Mouse (Mus musculus): ENCODE measurements at regions not wholly inside any gene's neighbourhood (a gene's known extent, or its start where the extent isn't known, plus 50 kb on each side); places are given as distances from the start of the nearest gene placed in this dataset.

DNA sequence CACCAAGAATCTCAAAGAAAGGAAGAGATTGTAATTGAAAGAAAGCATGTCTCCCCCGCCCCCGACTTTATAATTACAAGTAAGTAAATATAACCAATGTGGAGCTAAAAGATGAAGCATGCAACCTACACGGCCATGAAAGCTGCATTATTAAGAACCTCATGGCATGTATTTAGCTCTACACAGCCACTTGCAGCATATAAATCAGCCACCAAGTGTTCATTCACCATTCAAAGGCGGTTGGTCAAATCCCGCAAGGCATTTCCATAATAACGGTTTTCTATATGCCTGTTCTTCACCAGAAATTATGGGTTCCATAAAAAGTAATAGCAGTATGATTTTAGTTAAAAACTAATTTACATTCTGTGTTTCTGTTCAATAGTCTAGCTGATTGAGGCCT is 221.4 kb upstream of the Lmcd1 start:
- Histone ChIP-seq H3K27me3 (ENCODE audit: control insufficient read depth, insufficient read depth, low read length) (no peaks in the 10 kb centered on the region), H3K4me1 (ENCODE audit: control insufficient read depth, insufficient read depth, insufficient read length, low read length) (no peaks in the 10 kb centered on the region), H3K4me3 (ENCODE audit: low read depth, low read length) (no peak overlapping the region), H3K36me3 (ENCODE audit: control insufficient read depth, insufficient read depth, low read length) (no peaks in the 10 kb centered on the region), H3K27ac (ENCODE audit: insufficient read depth, low read depth, low read length) (no peak overlapping the region)
- TF ChIP-seq POLR2A (IDR thresholded peaks at IDR 0.05; ENCODE audit: low read depth, low read length): no peak
- no peak for TF ChIP-seq CTCF (IDR thresholded peaks at IDR 0.05; ENCODE audit: extremely low read depth, insufficient read length, insufficient replicate concordance, low read depth, low read length)
- WGBS: 84% methylated on average over 6 of the region's 6 CpGs

DNA sequence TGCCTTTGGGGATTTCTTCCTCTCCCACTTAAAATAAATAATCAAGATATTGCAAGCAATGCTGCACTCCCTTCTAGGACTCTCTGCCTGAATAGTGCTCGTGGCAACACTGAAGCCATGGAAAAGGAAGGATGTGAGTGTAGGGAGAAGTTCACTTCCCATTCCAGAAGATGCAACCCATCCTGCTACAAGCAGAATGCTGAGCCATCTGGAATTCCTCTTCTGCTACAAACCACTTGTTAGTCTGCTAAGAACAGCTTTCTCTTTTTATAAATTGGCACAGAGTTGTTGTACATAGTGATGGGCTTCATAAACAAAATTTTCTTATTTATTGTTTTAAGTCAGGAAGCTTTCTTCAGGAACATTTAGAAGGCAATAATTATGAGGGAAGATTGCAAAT is 215.7 kb upstream of the Lmcd1 start:
- 31% methylated on average over 1 of the region's 1 CpGs for WGBS
- Histone ChIP-seq H3K4me3 (ENCODE audit: low read depth, low read length) (no peak overlapping the region), H3K27me3 (ENCODE audit: control insufficient read depth, insufficient read depth, low read length) (no peaks in the 10 kb centered on the region), H3K4me1 (ENCODE audit: control insufficient read depth, insufficient read depth, insufficient read length, low read length) (no peaks in the 10 kb centered on the region), H3K36me3 (ENCODE audit: control insufficient read depth, insufficient read depth, low read length) (no peaks in the 10 kb centered on the region), H3K27ac (ENCODE audit: insufficient read depth, low read depth, low read length) (no peak overlapping the region)
- TF ChIP-seq CTCF (IDR thresholded peaks at IDR 0.05; ENCODE audit: extremely low read depth, insufficient read length, insufficient replicate concordance, low read depth, low read length) (no peak), POLR2A (IDR thresholded peaks at IDR 0.05; ENCODE audit: low read depth, low read length) (no peak)

DNA sequence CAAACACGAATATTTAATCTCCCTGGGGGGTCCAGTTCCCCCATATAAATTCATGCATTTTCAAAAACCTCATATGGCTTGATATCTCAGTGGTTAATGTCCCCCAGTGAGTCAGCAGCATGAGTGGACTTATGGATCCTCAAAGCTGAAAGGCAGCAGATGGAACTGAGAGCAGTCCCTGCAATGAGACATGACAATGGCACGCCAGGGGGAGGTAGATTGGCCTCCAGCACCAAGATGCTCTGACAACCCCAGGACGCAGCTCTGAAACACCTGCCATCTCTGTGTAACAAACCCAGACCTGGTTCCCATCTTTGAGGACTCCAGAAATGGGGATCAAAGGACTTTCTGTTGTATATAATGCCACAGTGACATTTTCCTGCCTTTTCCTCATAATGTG is 210.6 kb upstream of the Lmcd1 start:
- no peaks in the 10 kb centered on the region for H3K36me3 ChIP-seq (ENCODE audit: control insufficient read depth, insufficient read depth, low read length)
- H3K4me1 ChIP-seq (ENCODE audit: control insufficient read depth, insufficient read depth, insufficient read length, low read length): no peaks in the 10 kb centered on the region
- no peak overlapping the region for H3K27ac ChIP-seq (ENCODE audit: insufficient read depth, low read depth, low read length)
- H3K27me3 ChIP-seq (ENCODE audit: control insufficient read depth, insufficient read depth, low read length): no peaks in the 10 kb centered on the region
- no peak overlapping the region for H3K4me3 ChIP-seq (ENCODE audit: low read depth, low read length)
- WGBS: 54% methylated on average over 3 of the region's 3 CpGs
- no peak for TF ChIP-seq POLR2A (IDR thresholded peaks at IDR 0.05; ENCODE audit: low read depth, low read length)
- TF ChIP-seq CTCF (IDR thresholded peaks at IDR 0.05; ENCODE audit: extremely low read depth, insufficient read length, insufficient replicate concordance, low read depth, low read length): no peak

DNA sequence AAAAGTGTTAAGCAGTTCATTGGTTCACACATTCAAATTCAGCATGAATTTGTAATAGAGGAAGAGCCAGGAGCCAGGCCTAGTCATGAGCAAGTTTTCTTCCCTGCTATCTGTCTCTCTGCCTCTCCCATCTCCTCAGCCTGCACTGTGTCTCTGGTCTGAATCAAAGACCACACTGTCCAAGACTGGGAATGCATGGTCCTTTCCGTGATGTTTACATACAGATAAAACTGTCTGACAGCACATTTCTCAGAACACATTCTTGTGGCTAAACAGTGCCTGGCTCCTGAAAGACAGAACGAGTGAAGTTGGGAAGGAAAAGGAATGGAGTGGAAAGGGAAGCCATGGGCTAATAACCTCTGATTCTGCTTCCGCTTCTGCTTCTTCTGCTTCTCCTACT is 183.0 kb upstream of the Lmcd1 start:
- Histone ChIP-seq H3K27me3 (ENCODE audit: control insufficient read depth, insufficient read depth, low read length) (no peaks in the 10 kb centered on the region), H3K4me3 (ENCODE audit: low read depth, low read length) (no peak overlapping the region), H3K4me1 (ENCODE audit: control insufficient read depth, insufficient read depth, insufficient read length, low read length) (no peaks in the 10 kb centered on the region), H3K36me3 (ENCODE audit: control insufficient read depth, insufficient read depth, low read length) (no peaks in the 10 kb centered on the region), H3K27ac (ENCODE audit: insufficient read depth, low read depth, low read length) (no peak overlapping the region)
- TF ChIP-seq POLR2A (IDR thresholded peaks at IDR 0.05; ENCODE audit: low read depth, low read length) (no peak), CTCF (IDR thresholded peaks at IDR 0.05; ENCODE audit: extremely low read depth, insufficient read length, insufficient replicate concordance, low read depth, low read length) (no peak)
- WGBS: 60% methylated on average over 3 of the region's 3 CpGs

DNA sequence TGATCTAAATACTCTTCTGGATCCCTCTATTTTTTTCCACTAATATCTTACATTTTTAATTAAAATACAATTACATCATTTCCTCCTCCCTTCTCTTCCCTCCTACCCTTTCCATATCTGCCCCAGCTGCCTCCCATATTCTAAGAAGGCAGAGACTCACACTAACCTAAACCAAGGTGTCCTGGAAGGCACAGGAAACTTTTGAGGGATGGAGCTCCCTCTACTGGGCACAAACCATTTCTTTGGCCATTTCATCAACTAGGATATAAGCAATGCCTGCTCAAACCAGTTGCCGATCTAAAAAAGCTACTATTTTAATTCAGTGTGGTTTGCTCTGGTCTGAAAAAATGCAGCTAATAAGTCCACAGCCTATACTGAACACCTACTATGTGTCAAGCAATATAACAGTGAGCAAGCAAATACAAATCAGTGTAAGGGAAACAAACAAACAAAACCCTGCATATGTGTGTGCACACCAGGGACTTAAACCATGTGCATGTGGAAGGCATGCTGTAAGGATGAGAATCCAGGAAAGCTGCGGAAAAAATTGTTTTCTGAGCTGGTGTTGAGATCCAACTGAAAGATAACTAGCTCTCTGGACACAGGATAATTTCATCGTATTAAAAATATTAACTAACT is 182.3 kb upstream of the Lmcd1 start:
- Histone ChIP-seq H3K4me3 (ENCODE audit: low read depth, low read length) (no peak overlapping the region), H3K27ac (ENCODE audit: insufficient read depth, low read depth, low read length) (no peak overlapping the region), H3K36me3 (ENCODE audit: control insufficient read depth, insufficient read depth, low read length) (no peaks in the 10 kb centered on the region), H3K27me3 (ENCODE audit: control insufficient read depth, insufficient read depth, low read length) (no peaks in the 10 kb centered on the region), H3K4me1 (ENCODE audit: control insufficient read depth, insufficient read depth, insufficient read length, low read length) (no peaks in the 10 kb centered on the region)
- TF ChIP-seq CTCF (IDR thresholded peaks at IDR 0.05; ENCODE audit: extremely low read depth, insufficient read length, insufficient replicate concordance, low read depth, low read length) (no peak), POLR2A (IDR thresholded peaks at IDR 0.05; ENCODE audit: low read depth, low read length) (no peak)
- WGBS: 65% methylated on average over 3 of the region's 3 CpGs

DNA sequence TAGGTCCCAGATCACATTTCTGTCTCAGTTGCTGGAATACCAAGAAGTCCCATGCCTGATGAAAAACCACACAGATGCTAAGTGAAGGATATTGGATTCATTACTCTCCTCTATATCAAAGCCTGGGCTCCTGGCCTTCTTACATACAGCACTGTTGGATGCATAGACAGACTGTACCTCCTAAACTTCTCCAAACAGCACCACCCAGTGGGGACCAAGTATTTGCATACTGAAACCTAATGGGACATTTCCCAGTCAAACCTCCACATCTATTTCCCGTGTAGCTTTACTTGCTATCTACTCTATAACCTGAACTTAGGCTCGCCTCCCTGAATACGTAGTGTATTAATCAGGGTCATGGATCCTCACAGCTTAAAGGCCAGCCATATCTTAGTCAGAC is 180.3 kb upstream of the Lmcd1 start:
- no peak overlapping the region for H3K4me3 ChIP-seq (ENCODE audit: low read depth, low read length)
- H3K27me3 ChIP-seq (ENCODE audit: control insufficient read depth, insufficient read depth, low read length): no peaks in the 10 kb centered on the region
- H3K27ac ChIP-seq (ENCODE audit: insufficient read depth, low read depth, low read length): no peak overlapping the region
- TF ChIP-seq CTCF (IDR thresholded peaks at IDR 0.05; ENCODE audit: extremely low read depth, insufficient read length, insufficient replicate concordance, low read depth, low read length) (no peak), POLR2A (IDR thresholded peaks at IDR 0.05; ENCODE audit: low read depth, low read length) (no peak)
- no peaks in the 10 kb centered on the region for H3K36me3 ChIP-seq (ENCODE audit: control insufficient read depth, insufficient read depth, low read length)
- WGBS: 71% methylated on average over 3 of the region's 3 CpGs
- no peaks in the 10 kb centered on the region for H3K4me1 ChIP-seq (ENCODE audit: control insufficient read depth, insufficient read depth, insufficient read length, low read length)

DNA sequence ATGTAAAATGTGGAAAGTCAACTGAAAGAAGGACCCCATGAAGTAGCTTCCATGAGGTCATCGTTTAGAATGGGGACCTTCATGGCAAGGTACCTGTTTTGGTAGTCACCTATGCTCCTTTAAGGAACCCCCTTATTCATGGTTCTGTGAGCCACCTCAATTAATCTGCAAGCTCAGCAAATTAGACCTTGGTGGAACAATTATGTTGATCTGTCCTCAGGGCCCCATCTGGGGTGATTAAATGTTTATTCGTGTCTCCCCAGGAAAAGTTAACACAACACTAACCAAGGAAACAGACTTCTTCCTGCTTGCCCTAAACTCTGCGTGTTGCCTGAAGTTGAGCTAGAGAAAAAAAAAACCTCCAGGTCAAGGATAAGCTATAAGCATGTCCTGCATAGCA is 175.9 kb upstream of the Lmcd1 start:
- H3K36me3 ChIP-seq (ENCODE audit: control insufficient read depth, insufficient read depth, low read length): no peaks in the 10 kb centered on the region
- no peak overlapping the region for H3K4me3 ChIP-seq (ENCODE audit: low read depth, low read length)
- 74% methylated on average over 3 of the region's 3 CpGs for WGBS
- H3K27me3 ChIP-seq (ENCODE audit: control insufficient read depth, insufficient read depth, low read length): no peaks in the 10 kb centered on the region
- no peak overlapping the region for H3K27ac ChIP-seq (ENCODE audit: insufficient read depth, low read depth, low read length)
- no peak for TF ChIP-seq POLR2A (IDR thresholded peaks at IDR 0.05; ENCODE audit: low read depth, low read length)
- no peak for TF ChIP-seq CTCF (IDR thresholded peaks at IDR 0.05; ENCODE audit: extremely low read depth, insufficient read length, insufficient replicate concordance, low read depth, low read length)
- H3K4me1 ChIP-seq (ENCODE audit: control insufficient read depth, insufficient read depth, insufficient read length, low read length): no peaks in the 10 kb centered on the region
